Mouse (Mus musculus) lung, embryonic 16.5 days (tissue): ENCODE measurements at regions not wholly inside any gene's neighbourhood (a gene's known extent, or its start where the extent isn't known, plus 50 kb on each side); places are given as distances from the start of the nearest gene placed in this dataset.

Source experiments
- ATAC-seq: fragments of 200-750 bp; cut with Nextera tagmentation; 2 replicates; pipeline ENCODE4 v1.8.0; 2017; ENCODE audit warnings: low read depth, mild to moderate bottlenecking, moderate library complexity
- H3K27ac ChIP-seq: fragments of 300-500 bp; sonication (generic); 2 replicates; pipeline ENCODE4 v1.5.1; 2014; ENCODE audit warnings: mild to moderate bottlenecking, control low read depth, low read length
- H3K27me3 ChIP-seq: fragments of 300-500 bp; sonication (generic); 2 replicates; pipeline ENCODE4 v1.6.1; 2014; ENCODE audit warnings: low read depth, low read length, mixed read lengths; ENCODE audit not compliant: control insufficient read depth, insufficient read depth
- H3K36me3 ChIP-seq: fragments of 300-500 bp; sonication (generic); 2 replicates; pipeline ENCODE4 v1.6.1; 2014; ENCODE audit warnings: low read length; ENCODE audit not compliant: control insufficient read depth, insufficient read depth
- H3K4me1 ChIP-seq: fragments of 300-500 bp; sonication (generic); replicated peaks from 2 replicates; pipeline ENCODE4 v1.6.1; 2014; ENCODE audit warnings: low read length, mixed read lengths; ENCODE audit not compliant: control insufficient read depth, insufficient read depth
- H3K4me2 ChIP-seq: fragments of 300-500 bp; sonication (generic); 2 replicates; pipeline ENCODE4 v1.6.1; 2014; ENCODE audit warnings: low read depth, low read length, control low read depth
- H3K4me3 ChIP-seq: fragments of 300-500 bp; sonication (generic); 2 replicates; pipeline ENCODE4 v1.5.1; 2014; ENCODE audit warnings: mild to moderate bottlenecking, low read length, control low read depth
- H3K9ac ChIP-seq: fragments of 300-500 bp; sonication (generic); 2 replicates; pipeline ENCODE4 v1.6.1; 2014; ENCODE audit warnings: low read length, control low read depth
- H3K9me3 ChIP-seq: fragments of 300-500 bp; sonication (generic); 2 replicates; pipeline ENCODE4 v1.6.1; 2016; ENCODE audit warnings: low read length; ENCODE audit not compliant: control insufficient read depth
- WGBS: fragments of 180-500 bp; shearing (Covaris S2); extraction: QIAGEN DNeasy Blood & Tissue Kit; methylation state at CpG from one replicate; pipeline ENCODE4 v1.1.7; 2014; 5-methylcytosine and 5-hydroxymethylcytosine counted together

DNA sequence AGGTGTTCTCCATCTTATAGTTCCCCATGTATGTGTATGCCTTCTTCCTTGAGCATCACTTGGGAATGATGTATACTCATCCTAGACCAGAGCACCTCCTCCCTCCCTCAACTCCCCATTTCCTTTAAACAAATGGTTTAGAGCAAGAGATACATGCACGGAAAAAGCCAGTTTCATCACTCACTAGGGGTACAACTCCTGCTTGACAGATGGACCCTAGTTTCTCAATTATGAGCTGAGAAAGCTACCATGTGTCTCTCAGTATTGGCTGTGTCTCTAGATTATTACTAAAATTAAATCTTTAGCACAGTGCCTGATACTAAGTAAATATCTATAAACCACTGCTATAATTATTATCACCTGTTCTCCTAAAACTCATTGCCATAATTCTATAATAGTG, 266.2 kb upstream of the Nr3c2 start:
- no peak overlapping the region for H3K27ac ChIP-seq
- ATAC-seq = no peak
- no peak overlapping the region for H3K9ac ChIP-seq
- no peaks in the 10 kb centered on the region for H3K27me3 ChIP-seq
- no peaks in the 10 kb centered on the region for H3K4me1 ChIP-seq
- no peak overlapping the region for H3K4me3 ChIP-seq
- no peaks in the 10 kb centered on the region for H3K36me3 ChIP-seq
- no peaks in the 10 kb centered on the region for H3K9me3 ChIP-seq
- no peak overlapping the region for H3K4me2 ChIP-seq
- WGBS = 62% methylated on average over 1 of the region's 1 CpGs
